Mouse (Mus musculus) central nervous system, embryonic 11.5 days (tissue): ENCODE measurements around the gene Cyp2c55. TPM values are rescaled to one million over a fixed set of nuclear protein-coding genes. Genes with fewer than 3 reads are reported as not detected.

ENCODE experiments used
- polyA plus RNA-seq: library from polyadenylated mRNA; depleted of rRNA; stranded (reverse); fragments of >200 nt; gene quantifications from 2 replicates; pipeline ENCODE4 v1.2.3, GENCODE M21; 2012; rRNA removed

Gene Cyp2c55
- polyA plus RNA-seq = 0.02 and 0.22 TPM in 2 replicates

GRCm38 (mm10) chr19:39006715-39007114 is at the start of gene Cyp2c55:
TSS of gene Cyp2c55 (plus strand) at chr19:39007019.

GRCm38 (mm10) chr19:39060719-39061118 is 53.9 kb downstream of the Cyp2c55 start, which contains the start of gene Cyp2c65:
TSS of gene Cyp2c65 (plus strand) at chr19:39061015.

Other genes with a start within 250 kb of the Cyp2c55 start
- gene Noc3l, start 187.8 kb upstream of the Cyp2c55 start, polyA plus RNA-seq = 18.9 and 21.3 TPM in 2 replicates
- gene Tbc1d12, start 170.4 kb upstream of the Cyp2c55 start, polyA plus RNA-seq = 6.3 and 6.7 TPM in 2 replicates
- gene Hells, start 76.1 kb upstream of the Cyp2c55 start, polyA plus RNA-seq = 49.0 and 52.8 TPM in 2 replicates
- gene Cyp2c65, start 54.0 kb downstream of the Cyp2c55 start, polyA plus RNA-seq = 0.02 TPM in 2 replicates
- not detected in 2 replicates for gene Cyp2c66, start 106.9 kb downstream of the Cyp2c55 start, polyA plus RNA-seq